Mouse (Mus musculus) liver, postnatal 0 days (tissue): ENCODE results near the gene Hnrnpdl.

Experiments
- CTCF ChIP-seq: sonication (generic); IDR thresholded peaks from 2 replicates; pipeline ENCODE4 v1.5.1; 2016; ENCODE audit warnings: antibody characterized with exemption, low read depth
- EP300 ChIP-seq: IDR thresholded peaks from 2 replicates; pipeline ENCODE4 v1.6.1; 2016; ENCODE audit warnings: antibody characterized with exemption, low read depth, mild to moderate bottlenecking

- TF ChIP-seq CTCF (no peak), EP300 (no peak)
These were observed 18.2 kb upstream of the Hnrnpdl start for GRCm38 (mm10) chr5:100057461-100058209.
